Mouse (Mus musculus) MEL (cell line): ENCODE measurements around the gene Ap1b1. TPM values are rescaled to one million over a fixed set of nuclear protein-coding genes. Genes with fewer than 3 reads are reported as not detected.

Source experiments
- DNase-seq: peaks from one replicate; pipeline ENCODE4 v3.0.0; 2011; ENCODE audit warnings: low read depth, low spot score
- H3K27ac ChIP-seq: 2 replicates; pipeline ENCODE4 v1.5.1; 2012; ENCODE audit warnings: low read depth, mild to moderate bottlenecking, control low read depth, low read length, moderate library complexity; ENCODE audit not compliant: control insufficient read depth
- H3K27me3 ChIP-seq, 2 experiments: fragments of 150-350 bp in 1 of 2; sonication (generic) in 1 of 2; 2 replicates each; pipeline ENCODE4 v1.6.1; 2012; ENCODE audit warnings: low read length in 2 of 2, mild to moderate bottlenecking in 2 of 2, improper control_type of control experiment in 1 of 2, moderate library complexity in 1 of 2; ENCODE audit not compliant: insufficient read depth in 2 of 2, control insufficient read depth in 1 of 2
- H3K36me3 ChIP-seq, 2 experiments: 2 replicates each; pipeline ENCODE4 v1.6.1; 2012 to 2014; ENCODE audit warnings: low read length in 2 of 2, improper control_type of control experiment in 1 of 2, inconsistent platforms in 1 of 2, mild to moderate bottlenecking in 1 of 2; ENCODE audit not compliant: insufficient read depth in 2 of 2, control insufficient read depth in 1 of 2
- H3K4me1 ChIP-seq, 2 experiments: fragments of 150-350 bp in 1 of 2; sonication (generic) in 1 of 2; 2 replicates each; pipeline ENCODE4 v1.6.1; 2012; ENCODE audit warnings: low read length in 2 of 2, improper control_type of control experiment in 1 of 2, mild to moderate bottlenecking in 1 of 2; ENCODE audit not compliant: insufficient read depth in 2 of 2, control insufficient read depth in 1 of 2
- H3K4me3 ChIP-seq, 2 experiments: fragments of 150-350 bp in 1 of 2; sonication (generic) in 1 of 2; 2 replicates each; pipeline ENCODE4 v1.5.1; 2012; ENCODE audit warnings: low read depth in 2 of 2, low read length in 2 of 2, mild to moderate bottlenecking in 2 of 2, moderate library complexity in 2 of 2, control low read depth in 1 of 2, improper control_type of control experiment in 1 of 2; ENCODE audit not compliant: control insufficient read depth in 1 of 2, insufficient read depth in 1 of 2
- H3K79me2 ChIP-seq: 2 replicates; pipeline ENCODE4 v1.6.1; 2012; ENCODE audit warnings: mild to moderate bottlenecking, low read length, moderate library complexity; ENCODE audit not compliant: control insufficient read depth, poor library complexity, insufficient read depth
- H3K9ac ChIP-seq: 2 replicates; pipeline ENCODE4 v1.6.1; 2012; ENCODE audit warnings: low read depth, mild to moderate bottlenecking, control low read depth, low read length, moderate library complexity; ENCODE audit not compliant: control insufficient read depth, poor library complexity, severe bottlenecking
- H3K9me3 ChIP-seq: fragments of 150-350 bp; sonication (generic); replicated peaks from 2 replicates; pipeline ENCODE4 v1.6.1; 2012; ENCODE audit warnings: mild to moderate bottlenecking, low read length, improper control_type of control experiment, moderate library complexity; ENCODE audit not compliant: insufficient read depth
- BHLHE40 ChIP-seq: IDR thresholded peaks from 2 replicates; pipeline ENCODE4 v1.6.1; 2012; ENCODE audit warnings: low read depth, mild to moderate bottlenecking, inconsistent platforms, low read length, improper control_type of control experiment, borderline replicate concordance
- CHD1 ChIP-seq: IDR thresholded peaks from 2 replicates; pipeline ENCODE4 v1.6.1; 2012; ENCODE audit warnings: low read depth, mild to moderate bottlenecking, inconsistent platforms, low read length, improper control_type of control experiment
- CHD2 ChIP-seq: IDR thresholded peaks from 2 replicates; pipeline ENCODE4 v1.6.1; 2011; ENCODE audit warnings: low read length, improper control_type of control experiment
- CTCF ChIP-seq, 3 experiments: IDR thresholded peaks in 2 of 3; conservative IDR thresholded peaks in 1 of 3; 2 replicates each; pipeline ENCODE4 v1.5.1; 2011 to 2012; ENCODE audit warnings: low read length in 3 of 3, low read depth in 2 of 3, mild to moderate bottlenecking in 2 of 3, improper control_type of control experiment in 1 of 3, inconsistent platforms in 1 of 3, mixed read lengths in 1 of 3, moderate library complexity in 1 of 3; ENCODE audit not compliant: control insufficient read depth in 1 of 3, insufficient read depth in 1 of 3, poor library complexity in 1 of 3, severe bottlenecking in 1 of 3
- EP300 ChIP-seq, 2 experiments: IDR thresholded peaks; 2 replicates each; pipeline ENCODE4 v1.6.1; 2011; ENCODE audit warnings: improper control_type of control experiment in 2 of 2, low read length in 2 of 2, low read depth in 1 of 2, mild to moderate bottlenecking in 1 of 2
- ETS1 ChIP-seq: IDR thresholded peaks from 2 replicates; pipeline ENCODE4 v1.6.1; 2012; ENCODE audit warnings: low read depth, mild to moderate bottlenecking, inconsistent platforms, low read length, improper control_type of control experiment, moderate library complexity
- GATA1 ChIP-seq: IDR thresholded peaks from 2 replicates; pipeline ENCODE4 v1.6.1; 2011; ENCODE audit warnings: low read depth, low read length, improper control_type of control experiment
- JUND ChIP-seq: IDR thresholded peaks from 2 replicates; pipeline ENCODE4 v1.6.1; 2011; ENCODE audit warnings: low read depth, mild to moderate bottlenecking, improper control_type of control experiment, low read length
- KAT2A ChIP-seq: conservative IDR thresholded peaks from 2 replicates; pipeline ENCODE4 v1.6.1; 2012; ENCODE audit warnings: low read depth, low read length, improper control_type of control experiment, inconsistent platforms
- MAFK ChIP-seq: IDR thresholded peaks from 2 replicates; pipeline ENCODE4 v1.6.1; 2011; ENCODE audit warnings: low read depth, mild to moderate bottlenecking, low read length, improper control_type of control experiment, borderline replicate concordance
- MAX ChIP-seq: IDR thresholded peaks from 2 replicates; pipeline ENCODE4 v1.6.1; 2011; ENCODE audit warnings: low read length, improper control_type of control experiment
- MXI1 ChIP-seq: IDR thresholded peaks from 2 replicates; pipeline ENCODE4 v1.6.1; 2011; ENCODE audit warnings: mild to moderate bottlenecking, low read depth, low read length, improper control_type of control experiment
- MYB ChIP-seq: IDR thresholded peaks from 2 replicates; pipeline ENCODE4 v1.6.1; 2011; ENCODE audit warnings: mild to moderate bottlenecking, low read depth, low read length, improper control_type of control experiment
- POLR2A ChIP-seq, 2 experiments: IDR thresholded peaks; 2 replicates each; pipeline ENCODE4 v1.6.1; 2011 to 2012; ENCODE audit warnings: low read length in 2 of 2, mild to moderate bottlenecking in 2 of 2, control low read depth in 1 of 2, improper control_type of control experiment in 1 of 2, low read depth in 1 of 2, moderate library complexity in 1 of 2; ENCODE audit not compliant: control insufficient read depth in 1 of 2, insufficient read depth in 1 of 2, poor library complexity in 1 of 2
- POLR2AphosphoS2 ChIP-seq: IDR thresholded peaks from 2 replicates; pipeline ENCODE4 v1.6.1; 2011; ENCODE audit warnings: low read length, improper control_type of control experiment
- RCOR1 ChIP-seq: IDR thresholded peaks from 2 replicates; pipeline ENCODE4 v1.6.1; 2012; ENCODE audit warnings: low read depth, mild to moderate bottlenecking, inconsistent platforms, low read length, improper control_type of control experiment
- SIN3A ChIP-seq: IDR thresholded peaks from 2 replicates; pipeline ENCODE4 v1.6.1; 2012; ENCODE audit warnings: low read length, improper control_type of control experiment, inconsistent platforms
- SMC3 ChIP-seq: IDR thresholded peaks from 2 replicates; pipeline ENCODE4 v1.6.1; 2011; ENCODE audit warnings: low read depth, low read length, improper control_type of control experiment
- TAL1 ChIP-seq: IDR thresholded peaks from 2 replicates; pipeline ENCODE4 v1.6.1; 2012; ENCODE audit warnings: mild to moderate bottlenecking, inconsistent platforms, low read length, moderate library complexity, mixed read lengths
- TBP ChIP-seq: IDR thresholded peaks from 2 replicates; pipeline ENCODE4 v1.8.0; 2011; ENCODE audit warnings: low read depth, low read length, improper control_type of control experiment
- TCF12 ChIP-seq: IDR thresholded peaks from 2 replicates; pipeline ENCODE4 v1.6.1; 2014; ENCODE audit warnings: low read depth, mild to moderate bottlenecking, inconsistent platforms, low read length, improper control_type of control experiment, moderate library complexity
- UBTF ChIP-seq: IDR thresholded peaks from 2 replicates; pipeline ENCODE4 v1.6.1; 2012; ENCODE audit warnings: low read depth, mild to moderate bottlenecking, inconsistent platforms, low read length, improper control_type of control experiment, moderate library complexity, borderline replicate concordance; ENCODE audit not compliant: insufficient read depth
- USF1 ChIP-seq: IDR thresholded peaks from 2 replicates; pipeline ENCODE4 v1.6.1; 2014; ENCODE audit warnings: low read depth, mild to moderate bottlenecking, inconsistent platforms, low read length, improper control_type of control experiment, moderate library complexity
- USF2 ChIP-seq, 2 experiments: IDR thresholded peaks; 2 replicates each; pipeline ENCODE4 v1.6.1; 2011 to 2012; ENCODE audit warnings: improper control_type of control experiment in 2 of 2, low read length in 2 of 2, borderline replicate concordance in 1 of 2, inconsistent platforms in 1 of 2, low read depth in 1 of 2, mild to moderate bottlenecking in 1 of 2; ENCODE audit not compliant: insufficient read depth in 1 of 2
- ZC3H11A ChIP-seq: IDR thresholded peaks from 2 replicates; pipeline ENCODE4 v1.6.1; 2012; ENCODE audit warnings: low read depth, mild to moderate bottlenecking, inconsistent platforms, low read length, improper control_type of control experiment
- ZKSCAN1 ChIP-seq: IDR thresholded peaks from 2 replicates; pipeline ENCODE4 v1.6.1; 2012; ENCODE audit warnings: low read depth, mild to moderate bottlenecking, inconsistent platforms, low read length, improper control_type of control experiment, moderate library complexity
- ZNF384 ChIP-seq: IDR thresholded peaks from 2 replicates; pipeline ENCODE4 v1.6.1; 2012; ENCODE audit warnings: low read depth, mild to moderate bottlenecking, inconsistent platforms, low read length, improper control_type of control experiment
- polyA plus RNA-seq, 2 experiments: library from polyadenylated mRNA; stranded (reverse) in 1 of 2; unstranded in 1 of 2; fragments of >175 nt in 1 of 2; fragments of >200 nt in 1 of 2; gene quantifications; 2 replicates each; pipeline versions ENCODE4 v1.2.1 to v1.2.4; 2012; ENCODE audit warnings: low replicate concordance in 2 of 2, low read depth in 1 of 2; ENCODE audit not compliant: insufficient read length in 2 of 2, insufficient read depth in 1 of 2, missing spikeins in 1 of 2
- total RNA-seq: library from RNA; depleted of rRNA; stranded (reverse); fragments of 300-350 nt; gene quantifications from 2 replicates; pipeline ENCODE4 v1.2.3, GENCODE M21; 2012

The Ap1b1 gene
- total and polyA plus RNA-seq, 3 experiments: 60.1 to 79.3 TPM; not detected in 1

- TF ChIP-seq SIN3A (peak; percentile 74), KAT2A (no peak), CTCF (IDR thresholded peaks at IDR 0.05 in 2 of 3, conservative IDR thresholded peaks at IDR 0.05 in 1 of 3; ENCODE audit: control insufficient read depth in 1 of 3, insufficient read depth in 1 of 3, low read depth in 2 of 3, low read length in 3 of 3, poor library complexity in 1 of 3, severe bottlenecking in 1 of 3) (peak; percentile 54 to 94 (median 82)), ETS1 (no peak), MYB (no peak), CHD2 (no peak), TBP (no peak), GATA1 (peak; percentile 52; the same call in 1 of the 2 replicates), BHLHE40 (peak; percentile 71; the same call in 1 of the 2 replicates), ZNF384 (no peak), ZC3H11A (peak; percentile 61), MXI1 (peak; percentile 79), SMC3 (peak; percentile 77), MAX (no peak), POLR2A (IDR thresholded peaks at IDR 0.05; ENCODE audit: control insufficient read depth in 1 of 2, insufficient read depth in 1 of 2, low read depth in 1 of 2, low read length in 2 of 2, poor library complexity in 1 of 2) (no peak), ZKSCAN1 (no peak), USF2 (IDR thresholded peaks at IDR 0.05; ENCODE audit: borderline replicate concordance in 1 of 2, insufficient read depth in 1 of 2, low read depth in 1 of 2, low read length in 2 of 2) (no peak), USF1 (no peak), POLR2AphosphoS2 (no peak), JUND (no peak), CHD1 (no peak), UBTF (no peak)
These were observed 2.4 kb upstream of the Ap1b1 start (continued) for GRCm38 (mm10) chr11:4984249-4984648.

- no peaks in the 10 kb centered on the region for H3K9me3 ChIP-seq
- 0 out of 2 replicates have a peak, but pooled peaks have one; percentile 17 for TF ChIP-seq TBP
- peak; percentile 38 for TF ChIP-seq RCOR1
- no peak for TF ChIP-seq MAFK
- TF ChIP-seq TCF12: 0 out of 2 replicates have a peak, but pooled peaks have one; percentile 8
- peak; percentile 29; the same call in 1 of the 2 replicates for TF ChIP-seq TAL1
- TF ChIP-seq EP300 (IDR thresholded peaks at IDR 0.05; ENCODE audit: low read depth in 1 of 2, low read length in 2 of 2): peak in 1 of 2 experiments; percentile 32; a peak in 2 of 4 replicates
- 0 out of 2 replicates have a peak, but pooled peaks have one; percentile 19 for TF ChIP-seq SIN3A
- TF ChIP-seq MYB: no peak
- peaks cover 14% of the 10 kb centered on the region for H3K79me2 ChIP-seq
- H3K4me1 ChIP-seq: peaks cover 24 to 46% of the 10 kb centered on the region in 2 experiments
- peak overlapping the region; percentile 37; the same call in 1 of the 2 replicates for H3K9ac ChIP-seq
- H3K36me3 ChIP-seq: peaks cover 0 to 46% of the 10 kb centered on the region in 2 experiments; a peak in 2 of 4 replicates
- peak overlapping the region; percentile 16; a peak in 1 of 4 replicates for H3K4me3 ChIP-seq
- peak; percentile 54 for DNase-seq
- H3K27me3 ChIP-seq: no peaks in the 10 kb centered on the region
- H3K27ac ChIP-seq: 0 out of 2 replicates have a peak overlapping the region, but pooled peaks have one; percentile 2
These were observed 1.8 kb upstream of the Ap1b1 start for GRCm38 (mm10) chr11:4984799-4985198.
